Mouse (Mus musculus) v-Abl transformed pro-B cells (cell line): Measurements from ENCODE around the gene Tmtc4.

Source experiments
- in situ Hi-C, 2 experiments: fragments of 400-800 bp; cut with MboI; formaldehyde crosslinking; loops; one replicate each; pipeline ENCODE4 v1.15.1; 2025; ENCODE audit not compliant: unreplicated experiment in 2 of 2

The Tmtc4 gene

GRCm38 (mm10) chr14:122983226-122984215 is at the start of gene Tmtc4:
TSS of gene Tmtc4 (minus strand) at chr14:122984035.
- in situ Hi-C loops = no loop called here

GRCm38 (mm10) chr14:123032435-123032834 is 48.6 kb upstream of the Tmtc4 start:
- in situ Hi-C loops = no loop called here

- in situ Hi-C loops = no loop called here
Observed at GRCm38 (mm10) chr14:123027876-123028275, 44.0 kb upstream of the Tmtc4 start.

GRCm38 (mm10) chr14:123022981-123023380 is 39.1 kb upstream of the Tmtc4 start:
- in situ Hi-C loops = no loop called here

GRCm38 (mm10) chr14:123016310-123016709 is 32.5 kb upstream of the Tmtc4 start:
- in situ Hi-C loops = no loop called here

GRCm38 (mm10) chr14:123015687-123016086 is 31.9 kb upstream of the Tmtc4 start:
- in situ Hi-C loops = no loop called here

- in situ Hi-C loops = no loop called here
Observed at GRCm38 (mm10) chr14:123009108-123010018, 25.5 kb upstream of the Tmtc4 start.

- in situ Hi-C loops = no loop called here
Observed at GRCm38 (mm10) chr14:123008672-123009071, 24.8 kb upstream of the Tmtc4 start.

- in situ Hi-C loops = no loop called here
Observed at GRCm38 (mm10) chr14:123003715-123004114, 19.9 kb upstream of the Tmtc4 start.

GRCm38 (mm10) chr14:123001391-123001790 is 17.6 kb upstream of the Tmtc4 start:
- in situ Hi-C loops = no loop called here

- in situ Hi-C loops = no loop called here
Observed at GRCm38 (mm10) chr14:122997465-122997864, 13.6 kb upstream of the Tmtc4 start.

- in situ Hi-C loops = no loop called here
Observed at GRCm38 (mm10) chr14:122993935-122994334, 10.1 kb upstream of the Tmtc4 start.

GRCm38 (mm10) chr14:122992937-122993336 is 9.1 kb upstream of the Tmtc4 start:
- in situ Hi-C loops = no loop called here

GRCm38 (mm10) chr14:122990521-122991052 is 6.8 kb upstream of the Tmtc4 start:
- in situ Hi-C loops = no loop called here

- in situ Hi-C loops = loop anchor here in 1 of 2 experiments (5.0 kb wide), 1 partner anchor 69 kb away; no protein-coding TSS in a partner anchor
Observed at GRCm38 (mm10) chr14:122986404-122986803, 2.6 kb upstream of the Tmtc4 start.

- in situ Hi-C loops = no loop called here
Observed at GRCm38 (mm10) chr14:122982571-122983225, 1.1 kb downstream of the Tmtc4 start.

GRCm38 (mm10) chr14:122981831-122982485 is 1.9 kb downstream of the Tmtc4 start:
- in situ Hi-C loops = no loop called here

GRCm38 (mm10) chr14:122978871-122979270 is 5.0 kb downstream of the Tmtc4 start:
- in situ Hi-C loops = no loop called here

- in situ Hi-C loops = no loop called here
Observed at GRCm38 (mm10) chr14:122977797-122978140, 6.1 kb downstream of the Tmtc4 start.
